Mouse (Mus musculus) hindbrain, embryonic 13.5 days (tissue): ENCODE measurements around the gene Rprd1b. TPM values are rescaled to one million over a fixed set of nuclear protein-coding genes. Genes with fewer than 3 reads are reported as not detected.

Experiments
- ATAC-seq: fragments of 200-750 bp; cut with Nextera tagmentation; 2 replicates; pipeline ENCODE4 v1.8.0; 2017; ENCODE audit warnings: moderate TSS enrichment; ENCODE audit not compliant: low FRiP score
- H3K27ac ChIP-seq: fragments of 300-500 bp; sonication (generic); 2 replicates; pipeline ENCODE4 v1.5.1; 2015; ENCODE audit warnings: inconsistent platforms, mild to moderate bottlenecking, moderate library complexity
- H3K27me3 ChIP-seq: fragments of 300-500 bp; sonication (generic); 2 replicates; pipeline ENCODE4 v1.6.1; 2015; ENCODE audit warnings: mild to moderate bottlenecking, inconsistent platforms
- H3K36me3 ChIP-seq: fragments of 300-500 bp; sonication (generic); 2 replicates; pipeline ENCODE4 v1.6.1; 2015; ENCODE audit warnings: mild to moderate bottlenecking, inconsistent platforms
- H3K4me1 ChIP-seq: fragments of 300-500 bp; sonication (generic); replicated peaks from 2 replicates; pipeline ENCODE4 v1.6.1; 2015; ENCODE audit warnings: inconsistent platforms
- H3K4me2 ChIP-seq: fragments of 300-500 bp; sonication (generic); 2 replicates; pipeline ENCODE4 v1.6.1; 2015; ENCODE audit warnings: inconsistent platforms, mild to moderate bottlenecking, moderate library complexity
- H3K4me3 ChIP-seq: fragments of 300-500 bp; sonication (generic); 2 replicates; pipeline ENCODE4 v1.5.1; 2015; ENCODE audit warnings: mild to moderate bottlenecking, inconsistent platforms
- H3K9ac ChIP-seq: fragments of 300-500 bp; sonication (generic); 2 replicates; pipeline ENCODE4 v1.6.1; 2015; ENCODE audit warnings: mild to moderate bottlenecking, inconsistent platforms
- H3K9me3 ChIP-seq: fragments of 300-500 bp; sonication (generic); 2 replicates; pipeline ENCODE4 v1.6.1; 2016; ENCODE audit warnings: inconsistent platforms
- WGBS: fragments of 180-500 bp; shearing (Covaris S2); methylation state at CpG from one replicate; pipeline ENCODE4 v1.1.7; 2015; 5-methylcytosine and 5-hydroxymethylcytosine counted together
- polyA plus RNA-seq: library from polyadenylated mRNA; unstranded; fragments of >200 nt; fragmentation: Nextera tagmentation; extraction: Ambion mirVana; gene quantifications from 2 replicates; pipeline ENCODE4 v1.2.1, GENCODE M21; 2015

The Rprd1b gene
- polyA plus RNA-seq, 1 experiment from 2014 or later, result 39.8 TPM

- Histone ChIP-seq H3K36me3 (peaks cover 31% of the 10 kb centered on the region), H3K4me1 (no peaks in the 10 kb centered on the region), H3K4me3 (no peak overlapping the region), H3K27ac (no peak overlapping the region), H3K9ac (no peak overlapping the region), H3K4me2 (no peak overlapping the region), H3K27me3 (no peaks in the 10 kb centered on the region), H3K9me3 (no peaks in the 10 kb centered on the region)
- no peak for ATAC-seq
- 96% methylated on average over 4 of the region's 4 CpGs for WGBS
Observed at GRCm38 (mm10) chr2:158005641-158006040, 22.7 kb upstream of the Rprd1b start.

GRCm38 (mm10) chr2:158009373-158009772 is 18.9 kb upstream of the Rprd1b start:
- Histone ChIP-seq H3K27me3 (no peaks in the 10 kb centered on the region), H3K9ac (no peak overlapping the region), H3K9me3 (no peaks in the 10 kb centered on the region), H3K4me1 (no peaks in the 10 kb centered on the region), H3K27ac (no peak overlapping the region), H3K4me2 (no peak overlapping the region), H3K36me3 (peaks cover 28% of the 10 kb centered on the region), H3K4me3 (no peak overlapping the region)
- ATAC-seq, result no peak
- WGBS, result 87% methylated on average over 7 of the region's 7 CpGs

DNA sequence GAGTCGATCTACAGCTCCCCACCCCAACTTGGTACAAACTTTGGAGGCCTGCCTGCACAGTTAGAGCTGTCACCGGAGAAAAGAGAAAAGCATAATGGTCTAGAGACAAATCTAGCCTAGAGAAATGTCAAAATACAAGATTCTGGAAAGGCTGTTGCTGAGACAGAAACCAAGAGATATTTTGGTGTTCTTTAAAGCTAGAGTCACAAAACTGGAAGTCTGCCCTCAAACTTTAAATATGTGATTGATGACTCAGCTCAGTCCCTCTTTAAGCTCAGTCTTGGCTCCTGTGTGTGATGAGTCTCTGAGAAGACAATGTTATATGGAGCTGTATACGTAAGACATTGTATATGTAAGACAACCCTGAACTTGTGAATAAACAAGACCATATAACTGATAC is 15.7 kb upstream of the Rprd1b start:
- Histone ChIP-seq H3K4me3 (no peak overlapping the region), H3K4me1 (no peaks in the 10 kb centered on the region), H3K27me3 (no peaks in the 10 kb centered on the region), H3K9me3 (no peaks in the 10 kb centered on the region), H3K27ac (no peak overlapping the region), H3K36me3 (peaks cover 16% of the 10 kb centered on the region), H3K4me2 (no peak overlapping the region), H3K9ac (no peak overlapping the region)
- no peak for ATAC-seq
- whole genome bisulfite sequencing, result 95% methylated on average over 3 of the region's 3 CpGs

GRCm38 (mm10) chr2:158017330-158017729 is 11.0 kb upstream of the Rprd1b start:
- no peaks in the 10 kb centered on the region for H3K36me3 ChIP-seq
- no peaks in the 10 kb centered on the region for H3K4me1 ChIP-seq
- H3K4me3 ChIP-seq, result no peak overlapping the region
- 96% methylated on average over 4 of the region's 4 CpGs for WGBS
- no peaks in the 10 kb centered on the region for H3K9me3 ChIP-seq
- H3K4me2 ChIP-seq, result no peak overlapping the region
- H3K9ac ChIP-seq, result no peak overlapping the region
- ATAC-seq, result no peak
- no peak overlapping the region for H3K27ac ChIP-seq
- H3K27me3 ChIP-seq, result no peaks in the 10 kb centered on the region

GRCm38 (mm10) chr2:158027855-158028353 is 393 bp upstream of the Rprd1b start:
- H3K27me3 ChIP-seq, result no peaks in the 10 kb centered on the region
- H3K9me3 ChIP-seq, result no peaks in the 10 kb centered on the region
- peaks cover 41% of the 10 kb centered on the region for H3K4me1 ChIP-seq
- 2% methylated on average over 16 of the region's 16 CpGs for WGBS
- no peak; the same call in none of the 2 replicates for ATAC-seq
- peak overlapping the region; percentile 89 for H3K9ac ChIP-seq
- H3K36me3 ChIP-seq, result no peaks in the 10 kb centered on the region
- H3K4me3 ChIP-seq, result peak overlapping the region; percentile 77
- peak overlapping the region; percentile 82 for H3K4me2 ChIP-seq
- H3K27ac ChIP-seq, result peak overlapping the region; percentile 91

DNA sequence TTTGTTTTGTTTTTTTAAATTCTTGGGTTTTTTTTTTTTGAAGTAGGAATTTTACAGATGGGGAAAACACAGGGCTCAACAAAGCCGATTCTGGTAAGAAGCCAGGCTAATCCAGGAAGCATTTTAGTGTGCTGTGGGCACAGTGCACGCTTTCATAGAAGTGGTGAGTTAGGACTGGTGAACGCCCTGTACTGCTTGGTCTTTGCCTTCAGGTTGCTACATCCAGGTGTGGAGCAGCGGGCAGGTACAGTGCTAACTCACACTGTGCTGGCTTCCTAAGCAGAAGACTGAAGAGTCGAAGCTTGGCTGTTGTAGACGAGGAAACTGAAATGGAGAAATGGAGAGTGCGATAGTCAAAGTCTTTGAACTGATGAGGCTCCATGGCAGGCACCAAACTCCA is 1.7 kb downstream of the Rprd1b start:
- H3K27ac ChIP-seq, result no peak overlapping the region
- H3K9ac ChIP-seq, result peak overlapping the region; percentile 89
- H3K4me2 ChIP-seq, result peak overlapping the region; percentile 82
- peak overlapping the region; percentile 77 for H3K4me3 ChIP-seq
- 91% methylated on average over 7 of the region's 7 CpGs for WGBS
- no peaks in the 10 kb centered on the region for H3K9me3 ChIP-seq
- no peak for ATAC-seq
- H3K36me3 ChIP-seq, result no peaks in the 10 kb centered on the region
- H3K27me3 ChIP-seq, result no peaks in the 10 kb centered on the region
- H3K4me1 ChIP-seq, result peaks cover 49% of the 10 kb centered on the region

GRCm38 (mm10) chr2:158035813-158036212 is 7.5 kb downstream of the Rprd1b start:
- no peak for ATAC-seq
- WGBS, result 91% methylated on average over 2 of the region's 2 CpGs
- H3K27ac ChIP-seq, result no peak overlapping the region

DNA sequence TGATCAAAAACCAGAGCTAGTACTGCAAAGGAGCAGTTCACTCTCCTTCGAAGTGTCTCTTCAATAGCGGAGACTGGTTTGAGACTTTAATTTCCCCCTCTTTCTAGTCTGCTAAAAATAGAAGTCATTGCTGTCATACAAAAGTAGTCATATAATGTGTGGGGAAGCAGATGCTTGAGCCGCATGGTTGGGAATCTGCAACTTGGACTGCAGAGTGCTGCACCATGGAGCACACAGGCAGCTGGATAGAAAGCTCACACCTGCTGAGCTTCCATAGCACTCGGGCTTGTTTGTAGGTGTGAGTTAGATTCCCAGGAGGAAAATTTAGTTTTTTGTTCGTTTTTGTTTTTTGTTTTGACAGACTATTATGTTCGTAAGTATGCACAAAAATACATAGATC is 8.1 kb downstream of the Rprd1b start:
- Histone ChIP-seq H3K4me1 (peaks cover 18% of the 10 kb centered on the region), H3K27me3 (no peaks in the 10 kb centered on the region), H3K27ac (no peak overlapping the region), H3K4me2 (no peak overlapping the region), H3K9me3 (no peaks in the 10 kb centered on the region), H3K4me3 (no peak overlapping the region), H3K36me3 (peaks cover 33% of the 10 kb centered on the region), H3K9ac (no peak overlapping the region)
- 90% methylated on average over 6 of the region's 6 CpGs for WGBS
- ATAC-seq, result no peak

More at GRCm38 (mm10) chr2:158035813-158036212, 7.5 kb downstream of the Rprd1b start:
- H3K27me3 ChIP-seq, result no peaks in the 10 kb centered on the region
- peaks cover 30% of the 10 kb centered on the region for H3K36me3 ChIP-seq
- H3K9ac ChIP-seq, result no peak overlapping the region
- no peak overlapping the region for H3K4me2 ChIP-seq
- H3K4me3 ChIP-seq, result no peak overlapping the region
- H3K4me1 ChIP-seq, result peaks cover 24% of the 10 kb centered on the region
- H3K9me3 ChIP-seq, result no peaks in the 10 kb centered on the region

DNA sequence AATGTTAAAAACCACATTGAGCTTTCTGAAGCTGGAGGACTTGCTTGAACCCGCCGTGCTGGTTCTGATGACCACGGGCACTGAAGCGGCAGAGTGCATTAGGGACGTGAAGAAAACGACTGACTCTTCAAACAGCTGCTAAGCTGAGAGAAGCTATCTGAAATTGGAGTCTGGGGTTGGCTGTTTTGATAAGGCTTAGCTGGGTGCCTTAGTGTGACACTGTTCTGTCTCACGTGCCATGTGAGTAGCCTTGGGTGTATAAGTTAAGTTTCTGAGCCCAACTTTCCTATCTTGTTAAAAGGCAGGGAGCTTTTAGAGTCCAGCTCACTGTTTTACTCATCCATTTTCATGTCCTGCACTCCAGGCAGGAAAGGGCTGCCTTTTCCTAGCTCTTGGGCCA is 8.7 kb downstream of the Rprd1b start:
- H3K9ac ChIP-seq, result no peak overlapping the region
- H3K36me3 ChIP-seq, result peaks cover 34% of the 10 kb centered on the region
- no peak overlapping the region for H3K27ac ChIP-seq
- H3K4me1 ChIP-seq, result peaks cover 14% of the 10 kb centered on the region; the same call in 1 of the 2 replicates
- H3K9me3 ChIP-seq, result no peaks in the 10 kb centered on the region
- ATAC-seq, result no peak
- no peak overlapping the region for H3K4me3 ChIP-seq
- H3K4me2 ChIP-seq, result no peak overlapping the region
- WGBS, result 87% methylated on average over 7 of the region's 7 CpGs
- H3K27me3 ChIP-seq, result no peaks in the 10 kb centered on the region

DNA sequence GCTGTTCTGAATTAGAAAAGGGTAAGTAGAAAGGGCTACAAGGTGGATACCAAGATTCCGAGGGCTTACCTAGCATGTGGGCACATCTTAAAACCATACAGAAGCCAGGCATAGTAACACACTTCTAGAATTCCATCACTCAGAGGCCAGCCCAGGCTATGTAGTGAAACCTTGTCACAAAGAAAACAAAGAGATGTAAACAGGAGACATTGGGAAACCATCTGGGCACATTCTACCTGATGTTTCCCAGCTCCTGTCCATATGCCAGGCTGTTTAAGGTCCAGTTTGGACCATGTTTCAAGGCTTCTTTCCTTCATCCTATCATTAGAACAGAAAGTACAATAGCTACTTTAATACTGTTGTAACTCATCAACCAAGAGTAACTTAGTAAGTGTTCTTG is 9.3 kb downstream of the Rprd1b start:
- no peak overlapping the region for H3K4me3 ChIP-seq
- no peak overlapping the region for H3K9ac ChIP-seq
- no peaks in the 10 kb centered on the region for H3K9me3 ChIP-seq
- ATAC-seq, result no peak
- H3K27ac ChIP-seq, result no peak overlapping the region
- 94% methylated on average over 1 of the region's 1 CpGs for WGBS
- peaks cover 34% of the 10 kb centered on the region for H3K36me3 ChIP-seq
- no peak overlapping the region for H3K4me2 ChIP-seq
- no peaks in the 10 kb centered on the region for H3K27me3 ChIP-seq
- 0 out of 2 replicates have a peak, but pooled peaks cover 8% of the 10 kb centered on the region for H3K4me1 ChIP-seq

- H3K36me3 ChIP-seq, result peaks cover 47% of the 10 kb centered on the region
- no peak overlapping the region for H3K4me2 ChIP-seq
- no peaks in the 10 kb centered on the region for H3K27me3 ChIP-seq
- H3K4me1 ChIP-seq, result 0 out of 2 replicates have a peak, but pooled peaks cover 3% of the 10 kb centered on the region
- 87% methylated on average over 1 of the region's 1 CpGs for WGBS
- ATAC-seq, result no peak
- H3K9me3 ChIP-seq, result no peaks in the 10 kb centered on the region
- no peak overlapping the region for H3K27ac ChIP-seq
- no peak overlapping the region for H3K4me3 ChIP-seq
- H3K9ac ChIP-seq, result no peak overlapping the region
Observed at GRCm38 (mm10) chr2:158039662-158040061, 11.4 kb downstream of the Rprd1b start.

GRCm38 (mm10) chr2:158040396-158040795 is 12.1 kb downstream of the Rprd1b start:
- Histone ChIP-seq H3K27ac (no peak overlapping the region), H3K4me1 (0 out of 2 replicates have a peak, but pooled peaks cover 3% of the 10 kb centered on the region), H3K36me3 (peaks cover 54% of the 10 kb centered on the region), H3K9me3 (no peaks in the 10 kb centered on the region), H3K27me3 (no peaks in the 10 kb centered on the region), H3K9ac (0 out of 2 replicates have a peak overlapping the region, but pooled peaks have one; percentile 43), H3K4me3 (no peak overlapping the region), H3K4me2 (no peak overlapping the region)
- WGBS, result 91% methylated on average over 2 of the region's 2 CpGs
- ATAC-seq, result no peak

DNA sequence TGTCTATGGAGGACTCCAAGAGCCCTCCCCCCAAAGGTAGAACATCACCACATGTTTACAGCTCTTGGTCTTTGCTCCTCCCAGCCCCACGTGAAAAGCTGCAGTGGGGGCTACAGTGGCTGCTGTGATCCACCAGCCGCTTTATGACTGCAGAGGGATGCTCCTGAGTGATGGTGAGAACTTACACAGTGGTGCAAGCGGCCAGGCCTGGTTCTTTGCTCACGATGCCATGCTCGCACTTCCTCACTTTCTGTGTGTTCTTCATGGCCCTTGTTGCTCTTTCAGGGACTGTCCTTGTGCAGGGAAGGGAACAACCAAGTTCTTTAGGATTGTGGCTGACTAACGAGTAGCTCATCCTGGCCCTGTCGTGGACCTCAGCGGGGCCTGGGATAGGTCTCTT is 15.2 kb downstream of the Rprd1b start:
- 95% methylated on average over 8 of the region's 8 CpGs for WGBS

More for the DNA sequence above, 15.2 kb downstream of the Rprd1b start:
- no peak for ATAC-seq
- Histone ChIP-seq H3K9ac (no peak overlapping the region), H3K27me3 (no peaks in the 10 kb centered on the region), H3K36me3 (peaks cover 47% of the 10 kb centered on the region), H3K4me1 (0 out of 2 replicates have a peak, but pooled peaks cover 3% of the 10 kb centered on the region), H3K27ac (no peak overlapping the region), H3K4me2 (no peak overlapping the region), H3K4me3 (no peak overlapping the region), H3K9me3 (no peaks in the 10 kb centered on the region)
